Mouse (Mus musculus): ENCODE measurements around the gene Chst11. TPM values are rescaled to one million over a fixed set of nuclear protein-coding genes. Genes with fewer than 3 reads are reported as not detected.
A peak's percentile ranks its signal among the peaks of the same experiment; 100 is the strongest.

Gene Chst11
- polyA plus RNA-seq, 1 experiment from 2014 or later: 2.0 TPM

DNA sequence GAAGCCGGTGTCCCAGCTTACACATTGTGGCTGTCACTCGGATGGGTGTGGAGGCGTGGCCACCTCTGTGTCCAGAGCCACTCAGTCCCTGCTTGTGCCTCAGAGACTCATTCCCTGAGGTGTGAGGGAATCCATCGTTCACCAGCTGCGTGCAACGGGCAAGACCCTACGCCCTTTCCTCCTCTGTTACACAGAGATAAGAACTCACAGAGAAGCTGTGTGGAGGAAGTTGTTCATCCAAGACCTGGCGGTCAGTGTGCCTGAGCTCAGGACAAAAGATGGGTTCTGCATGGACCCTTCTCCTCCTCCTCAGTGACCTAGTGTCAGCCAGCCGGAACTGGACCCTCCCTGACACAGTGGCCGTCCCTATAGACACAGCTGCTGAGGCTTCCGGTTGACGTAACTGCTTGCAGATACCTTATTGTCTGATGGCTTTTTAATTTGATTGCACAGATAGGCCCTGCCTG lies 95.0 kb downstream of the Chst11 start:
- Histone ChIP-seq H3K4me1 (replicated peaks; ENCODE audit: control insufficient read depth, insufficient read depth, low read length) (peaks cover 20% of the 10 kb centered on the region; the same call in 1 of the 2 replicates), H3K9me3 (ENCODE audit: control insufficient read depth, low read length) (no peaks in the 10 kb centered on the region), H3K9ac (ENCODE audit: low read length) (no peak overlapping the region), H3K4me2 (ENCODE audit: low read length) (no peak overlapping the region), H3K36me3 (ENCODE audit: control insufficient read depth, insufficient read depth, low read length) (no peaks in the 10 kb centered on the region), H3K4me3 (ENCODE audit: low read depth, low read length) (no peak overlapping the region), H3K27me3 (replicated peaks; ENCODE audit: control insufficient read depth, insufficient read depth, low read length) (no peaks in the 10 kb centered on the region), H3K27ac (ENCODE audit: low read depth) (no peak overlapping the region)
- ATAC-seq (replicated peaks; ENCODE audit: low FRiP score, low TSS enrichment, low read depth) (peak; percentile 23; the same call in 1 of the 2 replicates), DNase-seq (ENCODE audit: low spot score) (no peak)
- 59% methylated on average over 12 of the region's 12 CpGs for WGBS

DNA sequence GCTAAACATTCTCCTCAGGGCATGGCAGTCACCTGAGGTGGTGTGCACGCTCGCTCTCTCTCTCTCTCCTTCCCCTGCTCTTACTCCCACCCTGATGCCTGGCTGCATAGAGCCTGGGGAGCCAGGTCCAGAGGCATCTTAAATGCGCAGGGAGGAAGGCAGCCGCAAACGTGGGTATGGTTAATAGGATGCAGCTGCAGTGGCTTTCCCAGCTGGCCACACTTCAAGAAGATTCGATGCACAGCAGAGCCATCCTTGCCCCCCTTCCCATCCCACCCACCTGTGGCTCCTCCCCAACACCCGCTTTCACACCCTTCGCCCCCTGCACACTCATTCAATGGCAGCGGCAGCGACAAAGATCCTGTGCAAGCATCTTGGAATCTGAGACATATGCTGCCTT lies 95.6 kb downstream of the Chst11 start:
- WGBS: 47% methylated on average over 10 of the region's 10 CpGs
- peaks cover 20% of the 10 kb centered on the region; the same call in 1 of the 2 replicates for H3K4me1 ChIP-seq (replicated peaks; ENCODE audit: control insufficient read depth, insufficient read depth, low read length)
- no peak overlapping the region for H3K4me3 ChIP-seq (ENCODE audit: low read depth, low read length)
- no peaks in the 10 kb centered on the region for H3K27me3 ChIP-seq (replicated peaks; ENCODE audit: control insufficient read depth, insufficient read depth, low read length)
- H3K9ac ChIP-seq (ENCODE audit: low read length): no peak overlapping the region
- no peaks in the 10 kb centered on the region for H3K9me3 ChIP-seq (ENCODE audit: control insufficient read depth, low read length)
- ATAC-seq (replicated peaks; ENCODE audit: low FRiP score, low TSS enrichment, low read depth) (no peak), DNase-seq (ENCODE audit: low spot score) (no peak)
- no peak overlapping the region for H3K4me2 ChIP-seq (ENCODE audit: low read length)
- no peak overlapping the region for H3K27ac ChIP-seq (ENCODE audit: low read depth)
- no peaks in the 10 kb centered on the region for H3K36me3 ChIP-seq (ENCODE audit: control insufficient read depth, insufficient read depth, low read length)

DNA sequence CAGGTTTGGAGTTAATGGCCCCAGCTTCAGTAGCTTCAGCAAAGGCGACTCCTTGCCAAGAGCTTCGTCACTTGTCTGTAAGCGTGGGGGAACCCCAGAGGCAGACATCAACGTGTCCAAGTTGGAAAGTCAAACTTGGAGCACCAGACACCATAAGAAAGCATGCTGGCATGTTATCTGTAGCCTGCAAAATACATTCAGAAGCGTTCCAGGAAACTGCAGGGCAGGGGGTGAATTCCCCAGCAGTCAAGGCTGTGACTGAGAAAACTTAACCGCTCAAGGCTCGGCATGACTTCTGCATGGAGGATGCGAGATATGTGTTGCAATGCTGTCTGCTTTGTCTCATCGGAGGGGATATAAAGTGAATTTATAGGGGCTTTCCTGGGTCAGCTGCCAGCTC lies 98.6 kb downstream of the Chst11 start:
- 27% methylated on average over 9 of the region's 9 CpGs for whole genome bisulfite sequencing
- Histone ChIP-seq H3K4me2 (ENCODE audit: low read length) (no peak overlapping the region), H3K9ac (ENCODE audit: low read length) (no peak overlapping the region), H3K9me3 (ENCODE audit: control insufficient read depth, low read length) (no peaks in the 10 kb centered on the region), H3K36me3 (ENCODE audit: control insufficient read depth, insufficient read depth, low read length) (no peaks in the 10 kb centered on the region), H3K4me1 (replicated peaks; ENCODE audit: control insufficient read depth, insufficient read depth, low read length) (peaks cover 20% of the 10 kb centered on the region), H3K4me3 (ENCODE audit: low read depth, low read length) (no peak overlapping the region), H3K27ac (ENCODE audit: low read depth) (no peak overlapping the region), H3K27me3 (replicated peaks; ENCODE audit: control insufficient read depth, insufficient read depth, low read length) (no peaks in the 10 kb centered on the region)
- DNase-seq (ENCODE audit: low spot score) (no peak), ATAC-seq (replicated peaks; ENCODE audit: low FRiP score, low TSS enrichment, low read depth) (no peak)

DNA sequence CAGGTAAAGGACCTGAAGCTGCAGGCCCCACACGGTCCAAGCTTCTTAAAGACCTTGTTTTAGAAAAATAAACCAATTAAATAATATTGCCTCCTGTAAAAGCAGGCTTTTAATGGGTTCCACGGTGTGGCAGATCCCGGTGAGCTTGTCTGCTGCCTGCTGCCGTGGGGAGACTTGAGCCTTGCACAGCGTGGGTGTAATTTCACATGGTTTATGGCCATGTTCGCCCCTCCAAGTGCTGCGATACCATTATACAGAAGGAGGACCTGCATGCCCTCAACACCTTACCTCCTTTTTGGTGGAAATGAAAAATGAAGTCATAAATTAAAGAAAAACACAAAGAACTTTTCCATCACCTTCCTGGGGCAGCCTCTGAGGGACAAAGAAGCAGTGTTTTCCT lies 103.0 kb downstream of the Chst11 start:
- no peak overlapping the region for H3K27ac ChIP-seq (ENCODE audit: low read depth)
- ATAC-seq (replicated peaks; ENCODE audit: low FRiP score, low TSS enrichment, low read depth): no peak
- DNase-seq (ENCODE audit: low spot score): no peak
- H3K4me2 ChIP-seq (ENCODE audit: low read length): no peak overlapping the region
- no peaks in the 10 kb centered on the region for H3K27me3 ChIP-seq (replicated peaks; ENCODE audit: control insufficient read depth, insufficient read depth, low read length)
- H3K9me3 ChIP-seq (ENCODE audit: control insufficient read depth, low read length): no peaks in the 10 kb centered on the region
- H3K9ac ChIP-seq (ENCODE audit: low read length): no peak overlapping the region
- H3K4me3 ChIP-seq (ENCODE audit: low read depth, low read length): no peak overlapping the region
- H3K4me1 ChIP-seq (replicated peaks; ENCODE audit: control insufficient read depth, insufficient read depth, low read length): peaks cover 13% of the 10 kb centered on the region
- WGBS: 60% methylated on average over 7 of the region's 7 CpGs
- H3K36me3 ChIP-seq (ENCODE audit: control insufficient read depth, insufficient read depth, low read length): no peaks in the 10 kb centered on the region

DNA sequence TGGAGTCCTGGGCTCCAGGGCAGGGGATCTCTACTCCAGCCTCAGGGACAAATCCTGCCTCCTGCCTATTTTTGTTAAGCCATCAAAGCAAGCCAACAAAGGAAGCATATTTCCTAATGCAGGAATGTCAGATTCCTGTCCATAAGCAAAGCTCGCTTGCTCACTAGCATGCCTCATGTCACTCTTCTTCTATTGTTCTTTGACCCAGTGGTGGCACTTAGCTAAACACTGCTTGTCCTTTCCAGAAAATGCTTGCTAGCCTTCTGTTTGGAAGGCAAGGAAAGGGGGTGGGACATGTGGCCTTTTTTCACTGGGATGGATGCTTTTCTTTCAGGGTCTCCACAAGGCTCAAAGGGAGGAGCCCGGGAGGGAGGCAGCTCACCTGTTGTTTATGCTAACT lies 103.5 kb downstream of the Chst11 start:
- WGBS: 44% methylated on average over 2 of the region's 2 CpGs
- no peaks in the 10 kb centered on the region for H3K36me3 ChIP-seq (ENCODE audit: control insufficient read depth, insufficient read depth, low read length)
- no peaks in the 10 kb centered on the region for H3K9me3 ChIP-seq (ENCODE audit: control insufficient read depth, low read length)
- H3K4me3 ChIP-seq (ENCODE audit: low read depth, low read length): no peak overlapping the region
- H3K27ac ChIP-seq (ENCODE audit: low read depth): no peak overlapping the region
- DNase-seq (ENCODE audit: low spot score) (no peak), ATAC-seq (replicated peaks; ENCODE audit: low FRiP score, low TSS enrichment, low read depth) (no peak)
- H3K4me1 ChIP-seq (replicated peaks; ENCODE audit: control insufficient read depth, insufficient read depth, low read length): peaks cover 8% of the 10 kb centered on the region
- H3K27me3 ChIP-seq (replicated peaks; ENCODE audit: control insufficient read depth, insufficient read depth, low read length): no peaks in the 10 kb centered on the region
- H3K4me2 ChIP-seq (ENCODE audit: low read length): no peak overlapping the region
- H3K9ac ChIP-seq (ENCODE audit: low read length): no peak overlapping the region

DNA sequence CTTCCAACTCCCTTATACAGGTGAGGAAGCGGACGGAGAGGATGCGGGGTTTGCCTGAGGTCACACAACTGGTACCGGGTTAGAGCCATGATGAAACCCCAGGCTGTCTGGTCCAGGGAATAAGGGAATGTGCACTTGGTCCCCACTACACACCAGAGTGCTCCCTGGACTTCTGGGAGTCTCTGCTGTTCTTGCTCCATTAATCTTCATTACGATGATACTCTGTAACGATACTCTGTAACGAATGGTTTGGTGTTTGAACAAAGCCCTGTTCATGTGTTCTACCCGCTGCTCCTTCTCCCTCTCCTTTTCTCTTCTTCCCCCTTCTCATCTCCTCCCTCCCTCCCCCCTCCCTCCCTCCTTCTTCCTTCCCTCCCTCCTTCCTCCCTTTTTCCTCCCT lies 104.9 kb downstream of the Chst11 start:
- ATAC-seq (replicated peaks; ENCODE audit: low FRiP score, low TSS enrichment, low read depth) (no peak), DNase-seq (ENCODE audit: low spot score) (no peak)
- Histone ChIP-seq H3K27me3 (replicated peaks; ENCODE audit: control insufficient read depth, insufficient read depth, low read length) (no peaks in the 10 kb centered on the region), H3K9ac (ENCODE audit: low read length) (no peak overlapping the region), H3K4me1 (replicated peaks; ENCODE audit: control insufficient read depth, insufficient read depth, low read length) (no peaks in the 10 kb centered on the region; the same call in 1 of the 2 replicates), H3K27ac (ENCODE audit: low read depth) (no peak overlapping the region), H3K9me3 (ENCODE audit: control insufficient read depth, low read length) (no peaks in the 10 kb centered on the region), H3K4me2 (ENCODE audit: low read length) (no peak overlapping the region), H3K4me3 (ENCODE audit: low read depth, low read length) (no peak overlapping the region), H3K36me3 (ENCODE audit: control insufficient read depth, insufficient read depth, low read length) (no peaks in the 10 kb centered on the region)
- WGBS: 66% methylated on average over 8 of the region's 8 CpGs

DNA sequence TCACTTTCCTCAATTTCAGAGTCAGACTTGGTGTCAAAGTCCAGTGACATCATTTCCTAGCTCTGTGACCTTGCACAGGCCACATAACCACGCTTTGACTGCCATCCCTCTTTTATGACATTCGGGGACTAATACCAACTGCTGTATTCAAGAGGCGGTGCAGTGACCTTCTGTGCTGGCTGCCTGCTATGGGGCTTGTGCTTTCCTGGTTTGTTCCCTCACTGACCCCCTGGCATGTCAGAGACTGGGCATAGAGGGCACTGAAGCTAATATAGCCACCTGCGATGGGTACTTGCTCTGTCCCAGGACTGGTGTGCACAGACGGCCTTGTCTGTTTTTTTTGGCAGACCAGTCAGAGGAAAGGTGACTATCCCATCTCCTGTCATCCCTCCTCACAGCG lies 108.4 kb downstream of the Chst11 start:
- ATAC-seq (replicated peaks; ENCODE audit: low FRiP score, low TSS enrichment, low read depth): no peak
- DNase-seq (ENCODE audit: low spot score): no peak
- Histone ChIP-seq H3K9ac (ENCODE audit: low read length) (no peak overlapping the region), H3K4me2 (ENCODE audit: low read length) (no peak overlapping the region), H3K27ac (ENCODE audit: low read depth) (no peak overlapping the region), H3K9me3 (ENCODE audit: control insufficient read depth, low read length) (no peaks in the 10 kb centered on the region), H3K27me3 (replicated peaks; ENCODE audit: control insufficient read depth, insufficient read depth, low read length) (no peaks in the 10 kb centered on the region), H3K36me3 (ENCODE audit: control insufficient read depth, insufficient read depth, low read length) (no peaks in the 10 kb centered on the region), H3K4me1 (replicated peaks; ENCODE audit: control insufficient read depth, insufficient read depth, low read length) (peaks cover 3% of the 10 kb centered on the region), H3K4me3 (ENCODE audit: low read depth, low read length) (no peak overlapping the region)
- 82% methylated on average over 6 of the region's 6 CpGs for WGBS

DNA sequence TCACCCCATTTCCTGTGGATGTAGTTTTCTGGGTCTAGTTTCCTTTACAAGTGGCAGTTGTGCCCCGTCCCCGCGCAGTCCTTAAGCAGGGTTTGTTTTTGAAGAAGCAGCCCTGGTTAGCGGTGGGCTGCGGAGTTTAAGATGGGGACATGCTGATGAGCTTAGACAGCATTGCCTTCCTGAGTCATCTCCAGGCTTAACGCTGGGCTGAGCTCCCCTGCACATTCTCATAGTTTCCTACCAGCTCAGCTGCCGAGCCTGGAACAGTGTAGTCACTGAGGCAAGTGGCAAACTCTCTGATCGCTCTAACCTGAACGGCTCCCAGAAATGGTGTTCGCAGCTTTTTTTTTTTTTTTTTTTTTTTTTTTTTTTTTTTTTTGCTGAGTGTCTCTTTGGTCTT lies 109.0 kb downstream of the Chst11 start:
- Histone ChIP-seq H3K4me2 (ENCODE audit: low read length) (no peak overlapping the region), H3K4me3 (ENCODE audit: low read depth, low read length) (no peak overlapping the region), H3K9me3 (ENCODE audit: control insufficient read depth, low read length) (no peaks in the 10 kb centered on the region), H3K27ac (ENCODE audit: low read depth) (no peak overlapping the region), H3K27me3 (replicated peaks; ENCODE audit: control insufficient read depth, insufficient read depth, low read length) (no peaks in the 10 kb centered on the region), H3K4me1 (replicated peaks; ENCODE audit: control insufficient read depth, insufficient read depth, low read length) (peaks cover 5% of the 10 kb centered on the region; the same call in 1 of the 2 replicates), H3K36me3 (ENCODE audit: control insufficient read depth, insufficient read depth, low read length) (no peaks in the 10 kb centered on the region), H3K9ac (ENCODE audit: low read length) (no peak overlapping the region)
- WGBS: 71% methylated on average over 10 of the region's 10 CpGs
- ATAC-seq (replicated peaks; ENCODE audit: low FRiP score, low TSS enrichment, low read depth): no peak
- DNase-seq (ENCODE audit: low spot score): no peak

DNA sequence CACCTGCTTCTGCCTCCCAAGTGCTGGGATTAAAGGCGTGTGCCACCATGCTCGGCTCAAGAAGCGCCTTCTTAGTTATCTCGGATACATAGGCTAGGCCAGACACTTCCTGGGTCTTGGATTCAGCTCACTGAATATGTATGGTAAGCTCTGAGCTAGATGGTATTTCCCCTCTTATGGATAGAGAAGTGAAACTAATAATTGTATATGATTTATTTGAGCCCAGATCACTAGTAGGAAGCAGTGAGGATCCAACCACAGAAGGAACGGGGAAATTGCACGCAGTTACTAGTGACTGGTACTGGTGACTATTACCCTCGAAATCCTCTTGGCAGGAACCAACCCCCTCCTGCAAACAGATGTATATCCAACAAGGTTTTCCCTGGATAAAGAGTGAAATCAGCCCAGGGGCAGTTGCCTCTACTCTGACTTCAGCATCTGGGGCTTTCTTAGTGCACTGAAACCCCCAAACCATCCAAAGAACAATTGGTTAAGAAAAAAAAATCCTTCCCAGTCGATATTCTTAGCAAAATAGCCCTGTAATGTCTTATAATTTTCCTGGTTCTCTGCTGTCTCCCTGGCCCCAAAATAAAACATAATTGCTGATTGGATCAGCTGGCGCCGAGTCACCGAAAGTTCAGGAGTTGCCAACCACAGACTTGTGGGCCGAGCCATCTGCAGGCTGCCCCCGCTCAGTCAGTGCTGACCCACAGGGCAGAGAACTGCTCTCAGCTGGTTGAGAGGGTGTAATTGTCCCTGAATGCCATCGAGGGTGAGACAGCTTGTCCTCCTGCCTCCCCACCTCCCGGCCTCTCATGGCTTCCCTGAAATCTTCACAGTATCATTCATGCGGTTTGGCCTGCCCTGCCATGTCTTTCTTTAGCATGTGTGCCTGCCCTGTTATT lies 109.8 kb downstream of the Chst11 start:
- Histone ChIP-seq H3K4me2 (ENCODE audit: low read length) (no peak overlapping the region), H3K4me1 (replicated peaks; ENCODE audit: control insufficient read depth, insufficient read depth, low read length) (peaks cover 5% of the 10 kb centered on the region; the same call in 1 of the 2 replicates), H3K27ac (ENCODE audit: low read depth) (no peak overlapping the region), H3K9me3 (ENCODE audit: control insufficient read depth, low read length) (no peaks in the 10 kb centered on the region), H3K9ac (ENCODE audit: low read length) (no peak overlapping the region), H3K36me3 (ENCODE audit: control insufficient read depth, insufficient read depth, low read length) (no peaks in the 10 kb centered on the region), H3K4me3 (ENCODE audit: low read depth, low read length) (no peak overlapping the region), H3K27me3 (replicated peaks; ENCODE audit: control insufficient read depth, insufficient read depth, low read length) (no peaks in the 10 kb centered on the region)
- 75% methylated on average over 16 of the region's 16 CpGs for WGBS
- no peak for ATAC-seq (replicated peaks; ENCODE audit: low FRiP score, low TSS enrichment, low read depth)
- DNase-seq (ENCODE audit: low spot score): no peak

Data from intestine, embryonic 14.5 days (tissue).